In the genomic region with DNA sequence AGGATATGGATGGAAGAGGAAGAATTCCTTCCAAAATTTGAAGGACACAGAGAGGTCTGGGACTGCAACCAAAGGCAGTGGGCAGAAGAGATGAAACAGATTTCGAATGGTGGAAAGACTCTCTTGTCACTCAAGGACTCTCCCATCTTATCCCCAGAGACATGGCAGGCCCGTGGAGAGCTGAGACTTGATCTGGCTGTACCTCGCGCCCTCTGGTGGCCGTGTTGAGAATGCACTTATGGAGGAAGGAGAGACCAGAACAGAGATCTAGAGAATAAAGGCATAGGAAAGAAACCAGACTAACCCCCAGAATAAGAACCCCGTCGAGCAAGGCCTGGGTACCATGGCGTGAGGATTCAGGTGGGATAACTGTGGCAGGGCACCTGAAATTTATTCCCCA, we compare ENCODE assay signal across 8 mouse cellular contexts.
DNase-seq lines count a peak whose midpoint lies in the region; ATAC-seq and TF ChIP-seq lines count a peak whose summit lies in the region.

No protein-coding gene starts in this region.

- H3K4me1 ChIP-seq in kidney, embryonic 14.5 days (ENCODE audit: control insufficient read depth, insufficient read depth, low read length), result no peaks in the 10 kb centered on the region
- H3K4me1 ChIP-seq in forebrain, postnatal 0 days (ENCODE audit: insufficient read depth), result no peaks in the 10 kb centered on the region
- H3K4me1 ChIP-seq in hindbrain, embryonic 16.5 days (ENCODE audit: control insufficient read depth, insufficient read depth, low read depth, low read length), result peaks cover 3% of the 10 kb centered on the region
- no peaks in the 10 kb centered on the region for H3K4me1 ChIP-seq in midbrain, postnatal 0 days (ENCODE audit: insufficient read depth, low read length)

- peak; percentile 87 for TF ChIP-seq CTCF in forebrain, postnatal 0 days (IDR thresholded peaks at IDR 0.05; ENCODE audit: low read depth)
- peak; percentile 88 for TF ChIP-seq CTCF in midbrain, postnatal 0 days (IDR thresholded peaks at IDR 0.05)

- H3K27me3 ChIP-seq in kidney, embryonic 14.5 days (ENCODE audit: control insufficient read depth, insufficient read depth, low read length), result no peaks in the 10 kb centered on the region
- no peaks in the 10 kb centered on the region for H3K27me3 ChIP-seq in forebrain, postnatal 0 days (ENCODE audit: insufficient read depth, low read length)
- H3K27me3 ChIP-seq in hindbrain, embryonic 16.5 days (replicated peaks; ENCODE audit: control insufficient read depth, insufficient read depth, low read length), result no peaks in the 10 kb centered on the region
- no peaks in the 10 kb centered on the region for H3K27me3 ChIP-seq in midbrain, postnatal 0 days (ENCODE audit: insufficient read depth, low read length)

- no peak for ATAC-seq in kidney, embryonic 14.5 days (ENCODE audit: low FRiP score, low TSS enrichment)
- ATAC-seq in forebrain, postnatal 0 days, result peak; percentile 47; the same call in 1 of the 2 replicates
- ATAC-seq in hindbrain, embryonic 16.5 days, result 0 out of 2 replicates have a peak, but pooled peaks have one; percentile 6
- no peak for ATAC-seq in midbrain, postnatal 0 days (ENCODE audit: low FRiP score)

- H3K9me3 ChIP-seq in kidney, embryonic 14.5 days (ENCODE audit: control insufficient read depth, low read length), result no peaks in the 10 kb centered on the region
- H3K9me3 ChIP-seq in forebrain, postnatal 0 days (ENCODE audit: low read length), result no peaks in the 10 kb centered on the region
- no peaks in the 10 kb centered on the region for H3K9me3 ChIP-seq in hindbrain, embryonic 16.5 days (ENCODE audit: control insufficient read depth, low read length)
- no peaks in the 10 kb centered on the region for H3K9me3 ChIP-seq in midbrain, postnatal 0 days (ENCODE audit: low read length)

- no peak overlapping the region for H3K9ac ChIP-seq in kidney, embryonic 14.5 days (ENCODE audit: low read depth, low read length)
- H3K9ac ChIP-seq in forebrain, postnatal 0 days, result no peak overlapping the region
- H3K9ac ChIP-seq in hindbrain, embryonic 16.5 days (ENCODE audit: low read depth, low read length), result no peak overlapping the region
- no peak overlapping the region for H3K9ac ChIP-seq in midbrain, postnatal 0 days (replicated peaks; ENCODE audit: low read length, poor library complexity, severe bottlenecking)

- intact Hi-C loops in left cerebral cortex, postnatal 10 days (cut with DNase I), result loop anchor here (5.0 to 10.0 kb wide), 2 partner anchors 302 to 479 kb away; no protein-coding TSS in a partner anchor

- no peak overlapping the region for H3K4me2 ChIP-seq in kidney, embryonic 14.5 days (replicated peaks; ENCODE audit: low read depth, low read length)
- H3K4me2 ChIP-seq in forebrain, postnatal 0 days (ENCODE audit: low read depth), result no peak overlapping the region
- H3K4me2 ChIP-seq in hindbrain, embryonic 16.5 days (ENCODE audit: low read length), result no peak overlapping the region
- no peak overlapping the region for H3K4me2 ChIP-seq in midbrain, postnatal 0 days (ENCODE audit: low read depth, low read length, poor library complexity, severe bottlenecking)

- no peak overlapping the region for H3K27ac ChIP-seq in kidney, embryonic 14.5 days (ENCODE audit: low read depth, low read length)
- no peak overlapping the region for H3K27ac ChIP-seq in forebrain, postnatal 0 days (ENCODE audit: low read depth, low read length)
- H3K27ac ChIP-seq in hindbrain, embryonic 16.5 days (ENCODE audit: low read depth, low read length), result no peak overlapping the region
- no peak overlapping the region for H3K27ac ChIP-seq in midbrain, postnatal 0 days (ENCODE audit: low read depth, low read length)

- DNase-seq in kidney, adult 18-20 months, result peak; percentile 81
- DNase-seq in cerebellum, adult 11-12 months, result peak; percentile 67
- peak; percentile 79 for DNase-seq in forebrain, postnatal 0 days
- peak; percentile 65 to 79 for DNase-seq in left cerebral cortex, postnatal 10 days (ENCODE audit: extremely low spot score in 1 of 2, low spot score in 2 of 2)
- DNase-seq in midbrain, postnatal 0 days (ENCODE audit: low spot score), result peak; percentile 76
- peak; percentile 3 to 18 for DNase-seq in thymus, postnatal 10 days (ENCODE audit: low spot score in 2 of 2)

- H3K4me3 ChIP-seq in kidney, embryonic 14.5 days (ENCODE audit: low read length), result no peak overlapping the region
- H3K4me3 ChIP-seq in forebrain, postnatal 0 days (ENCODE audit: low read depth, low read length), result no peak overlapping the region
- H3K4me3 ChIP-seq in hindbrain, embryonic 16.5 days (ENCODE audit: low read length), result no peak overlapping the region
- no peak overlapping the region for H3K4me3 ChIP-seq in midbrain, postnatal 0 days (ENCODE audit: low read depth, low read length)

- 14% methylated on average over 8 of the region's 8 CpGs for WGBS in kidney, embryonic 14.5 days
- WGBS in forebrain, postnatal 0 days, result 8% methylated on average over 8 of the region's 8 CpGs
- 18% methylated on average over 8 of the region's 8 CpGs for WGBS in hindbrain, embryonic 16.5 days
- 14% methylated on average over 8 of the region's 8 CpGs for WGBS in midbrain, postnatal 0 days

- no peaks in the 10 kb centered on the region for H3K36me3 ChIP-seq in kidney, embryonic 14.5 days (ENCODE audit: control insufficient read depth, insufficient read depth, low read length)
- no peaks in the 10 kb centered on the region for H3K36me3 ChIP-seq in forebrain, postnatal 0 days (ENCODE audit: insufficient read depth)
- H3K36me3 ChIP-seq in hindbrain, embryonic 16.5 days (ENCODE audit: control insufficient read depth, insufficient read depth, low read length), result no peaks in the 10 kb centered on the region
- H3K36me3 ChIP-seq in midbrain, postnatal 0 days (ENCODE audit: insufficient read depth, low read length), result no peaks in the 10 kb centered on the region

Comparison
In these comparisons a context has a peak if more than half of its experiments do, and no peak if none do; other contexts are left out.
1. DNase-seq: peak in every context shown above with its lines; median percentile 81 in kidney, adult 18-20 months; 79 in forebrain, postnatal 0 days; 76 in midbrain, postnatal 0 days; 72 in left cerebral cortex, postnatal 10 days; 67 in cerebellum, adult 11-12 months; 10 in thymus, postnatal 10 days.
2. ATAC-seq: peak in forebrain, postnatal 0 days (single experiment) and hindbrain, embryonic 16.5 days (single experiment); none in kidney, embryonic 14.5 days (single experiment) and midbrain, postnatal 0 days (single experiment).